Mouse (Mus musculus): ENCODE results near the gene Brd4. TPM values are rescaled to one million over a fixed set of nuclear protein-coding genes. Genes with fewer than 3 reads are reported as not detected.
A peak's percentile ranks its signal among the peaks of the same experiment; 100 is the strongest.
"Not testable (repeated sequence)": the region's sequence is repeated elsewhere in the genome, so short reads cannot be mapped to it uniquely, and the experiment has no call there.

Gene Brd4
- polyA plus RNA-seq, 1 experiment from 2014 or later = 51.0 TPM

DNA sequence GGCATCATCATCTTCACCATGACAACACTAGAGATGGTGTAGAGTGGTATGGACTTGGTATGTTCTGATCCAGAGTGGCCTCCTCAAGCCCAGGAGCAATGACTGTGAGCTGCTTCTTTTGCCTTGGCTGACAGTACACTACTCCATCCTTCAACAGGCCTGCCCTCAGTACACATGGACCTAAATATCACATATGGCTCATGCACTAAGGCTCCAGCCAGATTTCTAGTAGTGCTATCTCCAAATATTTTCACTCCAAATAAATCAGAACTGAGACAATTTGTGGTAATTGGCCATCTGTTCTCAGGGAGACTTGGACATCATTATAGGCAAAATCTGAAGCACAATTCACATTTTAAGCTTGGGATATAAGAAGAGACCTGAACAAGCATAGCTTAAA lies 51.3 kb downstream of the Brd4 start:
- peaks cover 11% of the 10 kb centered on the region for H3K36me3 ChIP-seq (ENCODE audit: control insufficient read depth, insufficient read depth, low read length)

GRCm38 (mm10) chr17:32229256-32229655 lies 55.3 kb downstream of the Brd4 start:
- Histone ChIP-seq H3K27me3 (replicated peaks; ENCODE audit: control insufficient read depth, insufficient read depth, low read length) (no peaks in the 10 kb centered on the region), H3K4me3 (ENCODE audit: low read depth, low read length) (no peak overlapping the region), H3K4me2 (ENCODE audit: low read length) (no peak overlapping the region), H3K9ac (ENCODE audit: low read length) (no peak overlapping the region), H3K4me1 (ENCODE audit: control insufficient read depth, insufficient read depth, low read length) (no peaks in the 10 kb centered on the region), H3K9me3 (replicated peaks; ENCODE audit: control insufficient read depth, low read length) (no peaks in the 10 kb centered on the region), H3K27ac (ENCODE audit: low read depth, low read length) (no peak overlapping the region), H3K36me3 (ENCODE audit: control insufficient read depth, insufficient read depth, low read length) (peaks cover 47% of the 10 kb centered on the region)
- WGBS = 93% methylated on average over 4 of the region's 4 CpGs
- no peak for DNase-seq (ENCODE audit: low spot score)
- no peak for ATAC-seq

More for the DNA sequence above, 51.3 kb downstream of the Brd4 start:
- peaks cover 6% of the 10 kb centered on the region; the same call in 1 of the 2 replicates for H3K4me1 ChIP-seq (ENCODE audit: control insufficient read depth, insufficient read depth, low read length)
- H3K9me3 ChIP-seq (replicated peaks; ENCODE audit: control insufficient read depth, low read length) = no peaks in the 10 kb centered on the region
- no peak overlapping the region for H3K4me3 ChIP-seq (ENCODE audit: low read depth, low read length)
- H3K27me3 ChIP-seq (replicated peaks; ENCODE audit: control insufficient read depth, insufficient read depth, low read length) = no peaks in the 10 kb centered on the region
- no peak overlapping the region for H3K27ac ChIP-seq (ENCODE audit: low read depth, low read length)
- no peak overlapping the region for H3K9ac ChIP-seq (ENCODE audit: low read length)
- H3K4me2 ChIP-seq (ENCODE audit: low read length) = no peak overlapping the region
- peak; percentile 28; the same call in 1 of the 2 replicates for ATAC-seq
- peak; percentile 53 for DNase-seq (ENCODE audit: low spot score)

DNA sequence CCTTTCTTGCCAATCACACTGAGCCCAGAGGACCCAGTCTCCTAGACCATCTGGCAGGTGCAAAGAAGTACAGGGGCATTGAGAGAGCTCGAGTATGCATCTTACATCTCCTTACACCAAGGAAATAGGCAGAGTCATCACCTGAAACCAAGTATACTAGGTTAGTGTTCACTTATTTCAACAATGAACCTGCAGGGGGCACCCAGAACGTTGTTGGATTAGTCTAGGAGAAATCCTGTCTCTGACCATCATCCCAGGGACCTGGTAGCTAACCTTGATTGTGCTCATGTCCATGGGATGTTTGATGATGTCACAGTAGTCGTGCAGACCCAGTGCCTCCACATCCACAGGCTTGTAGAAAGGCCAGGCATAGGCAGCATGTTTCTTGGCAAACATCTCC lies 63.6 kb downstream of the Brd4 start:
- 70% methylated on average over 3 of the region's 3 CpGs for WGBS
- no peak overlapping the region for H3K4me3 ChIP-seq (ENCODE audit: low read depth, low read length)
- no peak overlapping the region for H3K4me2 ChIP-seq (ENCODE audit: low read length)
- H3K36me3 ChIP-seq (ENCODE audit: control insufficient read depth, insufficient read depth, low read length) = peaks cover 92% of the 10 kb centered on the region
- DNase-seq (ENCODE audit: low spot score) = peak; percentile 8
- H3K9me3 ChIP-seq (replicated peaks; ENCODE audit: control insufficient read depth, low read length) = no peaks in the 10 kb centered on the region
- no peak for ATAC-seq
- no peak overlapping the region for H3K9ac ChIP-seq (ENCODE audit: low read length)
- H3K4me1 ChIP-seq (ENCODE audit: control insufficient read depth, insufficient read depth, low read length) = no peaks in the 10 kb centered on the region
- no peaks in the 10 kb centered on the region for H3K27me3 ChIP-seq (replicated peaks; ENCODE audit: control insufficient read depth, insufficient read depth, low read length)
- no peak overlapping the region for H3K27ac ChIP-seq (ENCODE audit: low read depth, low read length)

DNA sequence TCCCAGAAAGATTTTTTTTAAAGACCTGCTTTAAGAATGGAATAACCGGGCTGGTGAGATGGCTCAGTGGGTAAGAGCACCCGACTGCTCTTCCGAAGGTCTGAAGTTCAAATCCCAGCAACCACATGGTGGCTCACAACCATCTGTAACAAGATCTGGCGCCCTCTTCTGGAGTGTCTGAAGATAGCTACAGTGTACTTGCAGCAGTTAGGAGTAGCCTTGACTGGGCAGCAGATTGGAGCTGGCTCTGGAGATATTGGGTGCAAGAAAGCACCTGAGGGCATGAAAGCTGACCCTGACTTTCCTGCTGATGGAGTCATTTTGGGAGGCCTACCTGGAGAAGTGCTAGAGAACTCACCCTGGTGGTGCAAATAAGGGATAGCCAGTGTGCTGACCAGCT lies 68.9 kb downstream of the Brd4 start:
- ATAC-seq; H3K9ac ChIP-seq (ENCODE audit: low read length); H3K4me1 ChIP-seq (ENCODE audit: control insufficient read depth, insufficient read depth, low read length); H3K4me3 ChIP-seq (ENCODE audit: low read depth, low read length); DNase-seq (ENCODE audit: low spot score); H3K9me3 ChIP-seq (replicated peaks; ENCODE audit: control insufficient read depth, low read length); H3K27me3 ChIP-seq (replicated peaks; ENCODE audit: control insufficient read depth, insufficient read depth, low read length); H3K4me2 ChIP-seq (ENCODE audit: low read length); H3K27ac ChIP-seq (ENCODE audit: low read depth, low read length): not testable (repeated sequence)
- 74% methylated on average over 4 of the region's 4 CpGs for WGBS
- peaks cover 94% of the 10 kb centered on the region for H3K36me3 ChIP-seq (ENCODE audit: control insufficient read depth, insufficient read depth, low read length)

DNA sequence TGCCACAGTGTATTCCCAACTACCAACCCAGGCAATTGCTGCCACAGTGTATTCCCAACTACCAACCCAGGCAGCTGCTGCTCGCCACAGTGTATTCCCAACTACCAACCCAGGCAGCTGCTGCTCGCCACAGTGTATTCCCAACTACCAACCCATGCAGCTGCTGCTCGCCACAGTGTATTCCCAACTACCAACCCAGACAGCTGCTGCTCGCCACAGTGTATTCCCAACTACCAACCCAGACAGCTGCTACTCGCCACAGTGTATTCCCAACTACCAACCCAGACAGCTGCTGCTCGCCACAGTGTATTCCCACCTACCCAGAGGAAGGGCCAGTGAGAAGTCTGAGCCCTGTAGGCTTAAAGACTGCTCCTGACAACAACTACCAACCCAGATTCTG lies 73.0 kb downstream of the Brd4 start:
- H3K27me3 ChIP-seq (replicated peaks; ENCODE audit: control insufficient read depth, insufficient read depth, low read length); H3K4me3 ChIP-seq (ENCODE audit: low read depth, low read length); H3K9me3 ChIP-seq (replicated peaks; ENCODE audit: control insufficient read depth, low read length); H3K4me1 ChIP-seq (ENCODE audit: control insufficient read depth, insufficient read depth, low read length); H3K4me2 ChIP-seq (ENCODE audit: low read length); H3K9ac ChIP-seq (ENCODE audit: low read length); DNase-seq (ENCODE audit: low spot score); ATAC-seq; H3K27ac ChIP-seq (ENCODE audit: low read depth, low read length): not testable (repeated sequence)
- WGBS = 93% methylated on average over 6 of the region's 6 CpGs
- peaks cover 94% of the 10 kb centered on the region for H3K36me3 ChIP-seq (ENCODE audit: control insufficient read depth, insufficient read depth, low read length)

DNA sequence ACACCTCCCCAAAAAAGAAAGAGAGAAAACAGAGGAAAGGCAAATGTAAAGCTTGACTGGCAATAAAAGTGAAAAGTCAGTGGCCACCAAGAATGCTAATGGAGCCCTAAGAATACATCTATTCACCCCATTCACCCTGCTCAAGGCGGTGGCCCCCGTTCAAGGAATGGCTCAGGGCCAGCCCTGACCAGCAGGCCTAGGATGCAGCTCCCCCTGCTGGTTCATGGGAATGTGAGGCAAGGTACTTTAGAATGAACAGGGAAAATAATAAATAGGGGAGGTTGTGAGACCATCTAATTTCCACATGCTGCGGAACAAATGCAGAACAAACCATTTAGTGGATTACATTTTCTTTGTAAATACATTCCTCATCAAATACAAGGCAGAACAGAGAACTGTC lies 74.8 kb downstream of the Brd4 start:
- ATAC-seq (peak; percentile 67), DNase-seq (ENCODE audit: low spot score) (peak; percentile 64)
- WGBS = 29% methylated on average over 3 of the region's 3 CpGs
- Histone ChIP-seq H3K4me3 (ENCODE audit: low read depth, low read length) (no peak overlapping the region), H3K9me3 (replicated peaks; ENCODE audit: control insufficient read depth, low read length) (no peaks in the 10 kb centered on the region), H3K27ac (ENCODE audit: low read depth, low read length) (no peak overlapping the region), H3K4me1 (ENCODE audit: control insufficient read depth, insufficient read depth, low read length) (no peaks in the 10 kb centered on the region), H3K36me3 (ENCODE audit: control insufficient read depth, insufficient read depth, low read length) (peaks cover 95% of the 10 kb centered on the region), H3K9ac (ENCODE audit: low read length) (no peak overlapping the region), H3K4me2 (ENCODE audit: low read length) (no peak overlapping the region), H3K27me3 (replicated peaks; ENCODE audit: control insufficient read depth, insufficient read depth, low read length) (no peaks in the 10 kb centered on the region)

GRCm38 (mm10) chr17:32209144-32209543 lies 75.4 kb downstream of the Brd4 start:
- WGBS = 75% methylated on average over 6 of the region's 6 CpGs

DNA sequence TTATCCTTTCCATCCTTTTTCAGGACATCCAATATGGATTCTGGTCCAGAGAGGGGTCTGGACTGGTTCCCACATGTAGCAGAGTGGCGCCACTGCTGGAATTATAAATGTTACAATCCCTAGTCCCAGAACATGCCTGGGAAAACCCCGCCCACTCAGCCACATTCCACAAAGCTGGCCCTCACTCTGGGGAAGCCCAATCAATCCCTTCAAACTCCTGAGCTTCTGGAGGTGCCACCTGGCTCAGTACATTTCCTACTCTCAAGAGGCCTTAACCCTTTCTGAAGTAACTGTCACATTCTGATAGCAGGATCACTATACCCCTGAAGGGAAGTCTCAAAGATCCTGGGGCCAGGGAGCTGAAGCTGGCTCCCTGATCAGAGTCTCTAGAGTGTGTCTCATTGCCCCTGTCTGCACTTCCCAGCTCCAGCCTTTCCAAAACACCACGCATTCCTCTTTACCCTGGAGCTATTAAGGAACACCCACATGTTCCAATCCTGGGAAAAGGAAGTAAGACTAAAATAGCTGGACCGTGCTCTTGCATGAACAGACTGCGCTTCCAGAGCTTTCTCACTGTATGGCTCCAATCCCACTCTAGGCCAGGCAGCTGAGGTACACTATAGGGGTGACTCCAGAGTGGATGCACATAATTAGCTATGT lies 76.8 kb downstream of the Brd4 start:
- DNase-seq (ENCODE audit: low spot score) = no peak
- H3K9ac ChIP-seq (ENCODE audit: low read length) = no peak overlapping the region
- WGBS = 76% methylated on average over 5 of the region's 5 CpGs
- no peak overlapping the region for H3K27ac ChIP-seq (ENCODE audit: low read depth, low read length)
- no peak for ATAC-seq
- H3K36me3 ChIP-seq (ENCODE audit: control insufficient read depth, insufficient read depth, low read length) = peaks cover 95% of the 10 kb centered on the region
- no peak overlapping the region for H3K4me3 ChIP-seq (ENCODE audit: low read depth, low read length)
- no peaks in the 10 kb centered on the region for H3K27me3 ChIP-seq (replicated peaks; ENCODE audit: control insufficient read depth, insufficient read depth, low read length)
- no peaks in the 10 kb centered on the region for H3K9me3 ChIP-seq (replicated peaks; ENCODE audit: control insufficient read depth, low read length)
- no peaks in the 10 kb centered on the region for H3K4me1 ChIP-seq (ENCODE audit: control insufficient read depth, insufficient read depth, low read length)
- H3K4me2 ChIP-seq (ENCODE audit: low read length) = no peak overlapping the region

More at GRCm38 (mm10) chr17:32209144-32209543, 75.4 kb downstream of the Brd4 start:
- ATAC-seq (no peak), DNase-seq (ENCODE audit: low spot score) (no peak)
- no peak overlapping the region for H3K27ac ChIP-seq (ENCODE audit: low read depth, low read length)
- no peaks in the 10 kb centered on the region for H3K4me1 ChIP-seq (ENCODE audit: control insufficient read depth, insufficient read depth, low read length)
- no peak overlapping the region for H3K4me2 ChIP-seq (ENCODE audit: low read length)
- H3K9ac ChIP-seq (ENCODE audit: low read length) = no peak overlapping the region
- peaks cover 95% of the 10 kb centered on the region for H3K36me3 ChIP-seq (ENCODE audit: control insufficient read depth, insufficient read depth, low read length)
- no peak overlapping the region for H3K4me3 ChIP-seq (ENCODE audit: low read depth, low read length)
- H3K27me3 ChIP-seq (replicated peaks; ENCODE audit: control insufficient read depth, insufficient read depth, low read length) = no peaks in the 10 kb centered on the region
- H3K9me3 ChIP-seq (replicated peaks; ENCODE audit: control insufficient read depth, low read length) = no peaks in the 10 kb centered on the region

- H3K4me2 ChIP-seq (ENCODE audit: low read length) = no peak overlapping the region
- peaks cover 96% of the 10 kb centered on the region for H3K36me3 ChIP-seq (ENCODE audit: control insufficient read depth, insufficient read depth, low read length)
- no peak overlapping the region for H3K4me3 ChIP-seq (ENCODE audit: low read depth, low read length)
- no peaks in the 10 kb centered on the region for H3K4me1 ChIP-seq (ENCODE audit: control insufficient read depth, insufficient read depth, low read length)
- no peak for ATAC-seq
- no peak overlapping the region for H3K27ac ChIP-seq (ENCODE audit: low read depth, low read length)
- H3K9me3 ChIP-seq (replicated peaks; ENCODE audit: control insufficient read depth, low read length) = no peaks in the 10 kb centered on the region
- no peak overlapping the region for H3K9ac ChIP-seq (ENCODE audit: low read length)
- WGBS = 89% methylated on average over 3 of the region's 3 CpGs
- DNase-seq (ENCODE audit: low spot score) = no peak
- no peaks in the 10 kb centered on the region for H3K27me3 ChIP-seq (replicated peaks; ENCODE audit: control insufficient read depth, insufficient read depth, low read length)
These were observed 79.2 kb downstream of the Brd4 start for GRCm38 (mm10) chr17:32205345-32205744.

All from forebrain, embryonic 14.5 days (tissue).